Mouse (Mus musculus) CH12.LX (cell line): ENCODE measurements around the gene Dph2.

Experiments used
- CHD1 ChIP-seq: IDR thresholded peaks from 2 replicates; pipeline ENCODE4 v1.6.1; 2012; ENCODE audit warnings: low read depth, low read length, improper control_type of control experiment, inconsistent platforms
- CTCF ChIP-seq, 2 experiments: IDR thresholded peaks in 1 of 2; conservative IDR thresholded peaks in 1 of 2; 2 replicates each; pipeline ENCODE4 v1.5.1; 2011 to 2012; ENCODE audit warnings: low read depth in 2 of 2, low read length in 2 of 2, improper control_type of control experiment in 1 of 2, inconsistent platforms in 1 of 2, mild to moderate bottlenecking in 1 of 2, moderate library complexity in 1 of 2
- E2F4 ChIP-seq: IDR thresholded peaks from 2 replicates; pipeline ENCODE4 v1.6.1; 2011; ENCODE audit warnings: low read depth, low read length, improper control_type of control experiment; ENCODE audit not compliant: insufficient replicate concordance
- EP300 ChIP-seq: IDR thresholded peaks from 2 replicates; pipeline ENCODE4 v1.6.1; 2011; ENCODE audit warnings: low read length, improper control_type of control experiment
- MAX ChIP-seq: IDR thresholded peaks from 2 replicates; pipeline ENCODE4 v1.6.1; 2011; ENCODE audit warnings: low read length, improper control_type of control experiment
- MAZ ChIP-seq: IDR thresholded peaks from 2 replicates; pipeline ENCODE4 v1.6.1; 2012; ENCODE audit warnings: low read depth, mild to moderate bottlenecking, inconsistent platforms, low read length, improper control_type of control experiment, moderate library complexity
- MEF2A ChIP-seq: IDR thresholded peaks from 2 replicates; pipeline ENCODE4 v1.6.1; 2014; ENCODE audit warnings: low read depth, mild to moderate bottlenecking, inconsistent platforms, low read length, improper control_type of control experiment, borderline replicate concordance
- MYC ChIP-seq: IDR thresholded peaks from 2 replicates; pipeline ENCODE4 v1.6.1; 2011; ENCODE audit warnings: low read depth, mild to moderate bottlenecking, improper control_type of control experiment, low read length
- POLR2A ChIP-seq: IDR thresholded peaks from 2 replicates; pipeline ENCODE4 v1.6.1; 2011; ENCODE audit warnings: low read depth, mild to moderate bottlenecking, improper control_type of control experiment, low read length
- SMC3 ChIP-seq: IDR thresholded peaks from 2 replicates; pipeline ENCODE4 v1.6.1; 2011; ENCODE audit warnings: low read depth, low read length, improper control_type of control experiment
- TCF12 ChIP-seq: IDR thresholded peaks from 2 replicates; pipeline ENCODE4 v1.6.1; 2014; ENCODE audit warnings: low read depth, mild to moderate bottlenecking, inconsistent platforms, low read length, improper control_type of control experiment

DNA sequence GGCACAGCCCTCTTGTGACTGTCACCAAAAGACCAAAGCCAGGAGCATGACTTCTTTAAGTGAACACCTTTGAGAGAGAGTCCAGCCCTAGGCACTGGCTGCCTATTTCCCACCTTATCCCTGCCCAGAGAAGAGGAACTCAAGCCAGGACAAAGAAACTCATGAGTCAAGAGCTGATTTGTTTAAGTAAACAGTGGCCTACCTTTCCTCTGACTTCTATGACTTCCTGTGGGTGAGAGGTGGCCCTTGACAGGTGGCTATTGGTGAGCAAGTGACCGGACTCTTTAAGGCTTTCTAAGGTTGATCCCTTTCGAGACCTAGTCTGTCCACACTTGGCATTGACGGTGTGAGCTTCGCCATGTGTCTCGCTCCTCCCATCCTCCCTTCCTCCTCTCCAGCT lies 51.0 kb downstream of the Dph2 start:
- TF ChIP-seq CHD1 = no peak
- no peak for TF ChIP-seq CTCF (conservative IDR thresholded peaks at IDR 0.05 in 1 of 2, IDR thresholded peaks at IDR 0.05 in 1 of 2; ENCODE audit: low read depth in 2 of 2, low read length in 2 of 2)
- no peak for TF ChIP-seq E2F4
- TF ChIP-seq MAX = no peak
- no peak for TF ChIP-seq POLR2A
- no peak for TF ChIP-seq SMC3
- TF ChIP-seq MAZ = no peak
- no peak for TF ChIP-seq MYC
- TF ChIP-seq MEF2A = no peak
- TF ChIP-seq EP300 = no peak
- TF ChIP-seq TCF12 = no peak
